Mouse (Mus musculus): ENCODE results near the gene Klf4. TPM values are rescaled to one million over a fixed set of nuclear protein-coding genes. Genes with fewer than 3 reads are reported as not detected.

Gene Klf4
- total RNA-seq, 2 experiments from 2014 or later, result 12.8 to 13.5 TPM

DNA sequence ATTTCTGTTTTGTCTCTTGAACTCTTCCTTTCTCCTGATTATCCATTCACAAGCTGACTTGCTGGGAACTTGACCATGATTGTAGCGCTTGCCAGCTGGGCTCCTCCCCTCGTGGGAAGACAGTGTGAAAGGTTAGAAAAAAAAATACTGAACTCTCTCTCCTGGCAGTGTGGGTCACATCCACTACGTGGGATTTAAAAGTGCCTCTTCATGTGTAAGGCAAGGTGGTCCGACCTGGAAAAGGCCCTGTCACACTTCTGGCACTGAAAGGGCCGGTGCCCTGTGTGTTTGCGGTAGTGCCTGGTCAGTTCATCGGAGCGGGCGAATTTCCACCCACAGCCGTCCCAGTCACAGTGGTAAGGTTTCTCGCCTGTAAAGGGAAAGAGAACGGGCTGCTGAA lies 4.3 kb downstream of the Klf4 start:
- intact Hi-C loops (cut with DNase I), result no loop called here
- no peak for DNase-seq

DNA sequence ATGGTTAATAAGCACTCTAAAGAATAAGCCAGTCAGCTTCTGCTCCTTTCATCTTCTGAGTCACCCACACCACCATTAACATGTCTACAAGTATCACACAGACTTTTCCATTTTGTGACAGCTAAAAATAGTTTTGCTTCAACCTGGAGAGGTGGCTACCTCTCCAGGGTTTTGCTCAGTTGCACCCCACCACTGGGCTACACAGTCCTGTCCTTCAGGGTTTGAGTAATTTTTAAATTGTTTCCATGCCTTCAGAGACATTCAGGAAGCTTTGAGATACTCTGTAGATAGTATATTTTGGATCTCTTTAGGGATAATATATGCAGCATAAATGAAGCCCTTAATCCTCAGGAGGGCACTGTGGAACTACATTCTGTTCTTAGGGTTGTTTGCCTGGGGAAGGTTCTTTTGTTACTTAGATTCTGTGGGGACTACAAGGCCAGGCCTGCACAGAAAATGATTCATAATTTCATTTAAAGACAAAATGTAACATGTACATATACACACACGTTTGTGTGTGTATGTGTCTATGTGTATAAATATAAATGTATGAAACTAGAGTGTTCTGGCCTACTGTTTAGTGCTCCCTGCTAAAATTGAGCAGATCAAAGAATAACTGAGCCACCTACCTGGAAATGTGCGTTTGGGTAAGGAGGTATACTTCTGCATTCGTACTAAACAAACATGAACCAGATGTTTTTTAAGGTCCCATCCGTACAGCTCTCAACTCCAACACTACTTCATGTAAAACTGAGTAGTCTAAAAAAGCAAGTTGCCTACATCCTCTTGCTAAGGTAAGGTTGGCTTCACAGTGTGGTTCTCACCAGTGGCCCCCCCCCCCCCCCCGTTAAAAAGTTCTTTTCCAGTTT lies 5.8 kb downstream of the Klf4 start:
- no peak for DNase-seq
- intact Hi-C loops (cut with DNase I), result no loop called here

DNA sequence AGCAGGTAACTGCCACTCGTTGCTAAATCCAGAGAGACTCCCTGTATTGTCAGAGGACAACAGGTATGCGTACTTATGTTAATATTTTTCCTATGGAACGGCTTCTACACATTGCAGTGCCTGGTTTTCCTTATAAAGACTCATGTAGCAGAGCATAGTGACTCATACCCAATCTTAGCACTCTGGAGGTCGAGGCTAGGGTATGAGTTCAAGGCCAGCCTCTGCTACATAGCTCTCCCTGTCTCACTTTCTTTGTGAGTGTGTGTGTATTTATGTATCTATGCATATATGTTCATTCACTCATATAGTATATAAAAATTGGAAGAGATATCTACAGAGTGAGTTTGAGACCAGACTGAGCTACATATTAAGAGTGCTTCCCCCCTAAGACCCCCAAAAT lies 8.3 kb downstream of the Klf4 start:
- no peak for DNase-seq

DNA sequence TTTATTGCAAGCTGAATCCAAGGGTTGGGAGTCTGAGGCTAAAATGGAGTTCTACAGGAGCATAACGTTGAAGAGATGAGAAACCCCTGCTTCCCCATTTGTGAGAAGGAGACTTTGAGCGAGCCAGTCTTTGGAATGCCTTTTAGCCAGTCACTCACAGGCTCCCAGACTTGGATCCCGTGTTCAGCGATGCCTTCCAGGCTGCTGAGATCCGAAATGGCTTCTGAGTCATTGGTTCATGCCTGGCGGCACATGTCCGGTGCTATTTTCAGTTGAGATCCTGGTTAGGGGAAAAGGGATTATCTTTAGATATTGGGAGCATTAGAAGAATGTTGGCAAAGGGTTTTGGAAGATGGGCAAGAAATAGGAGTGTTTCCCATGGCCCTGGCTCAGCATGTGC lies 14.8 kb downstream of the Klf4 start:
- intact Hi-C loops (cut with DNase I), result loop anchor here (5.0 kb wide), 1 partner anchor 705 kb away; no protein-coding TSS in a partner anchor
- DNase-seq, result no peak

More for the DNA sequence above, 8.3 kb downstream of the Klf4 start:
- intact Hi-C loops (cut with DNase I), result no loop called here

DNA sequence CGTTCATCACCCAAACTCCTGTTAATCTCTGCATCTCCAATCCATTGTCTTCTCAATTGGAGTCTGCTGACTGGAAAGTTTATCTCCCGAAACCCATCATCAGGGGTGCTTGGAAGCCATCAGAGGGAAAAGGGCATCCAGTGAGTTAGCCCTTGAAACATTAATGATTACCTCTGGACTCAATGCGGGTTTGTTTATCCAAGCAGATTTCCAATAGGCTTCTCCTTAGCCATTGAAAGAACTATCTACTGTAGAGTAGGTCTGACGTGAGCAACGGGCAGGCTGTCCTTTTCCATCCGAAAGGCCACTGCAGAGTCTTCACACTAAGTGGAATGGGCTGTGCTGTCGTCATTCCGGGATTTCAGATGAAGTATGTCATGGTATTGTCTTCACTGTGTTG lies 16.2 kb downstream of the Klf4 start:
- DNase-seq, result no peak
- intact Hi-C loops (cut with DNase I), result loop anchor here (5.0 kb wide), 1 partner anchor 706 kb away; no protein-coding TSS in a partner anchor

DNA sequence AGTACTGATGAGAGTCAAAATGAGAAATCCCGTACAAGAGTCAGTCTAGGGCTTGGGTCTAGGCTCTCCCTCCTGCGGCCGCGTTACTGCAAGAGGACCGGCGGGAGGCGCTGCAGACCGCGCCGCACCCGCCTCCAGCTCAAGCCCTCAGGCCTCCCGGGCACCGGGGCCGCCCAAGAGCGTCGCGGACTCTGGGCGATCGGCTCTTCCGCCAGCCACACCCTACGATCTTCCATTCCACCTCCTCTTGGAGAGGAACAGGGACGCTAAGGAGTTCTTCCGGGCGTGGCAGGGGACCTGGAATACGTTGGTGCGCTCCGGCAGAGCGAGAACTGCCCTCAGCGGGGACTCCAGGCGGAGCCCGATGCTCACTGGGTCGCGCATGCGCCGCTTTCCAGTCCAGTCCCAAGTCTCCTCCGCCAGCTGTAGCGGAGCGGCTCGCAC lies 17.5 kb downstream of the Klf4 start:
- intact Hi-C loops (cut with DNase I), result loop anchor here (2.0 to 5.0 kb wide), 4 partner anchors 708 to 1170 kb away; no protein-coding TSS in a partner anchor
- DNase-seq, result peak; percentile 72 to 78

DNA sequence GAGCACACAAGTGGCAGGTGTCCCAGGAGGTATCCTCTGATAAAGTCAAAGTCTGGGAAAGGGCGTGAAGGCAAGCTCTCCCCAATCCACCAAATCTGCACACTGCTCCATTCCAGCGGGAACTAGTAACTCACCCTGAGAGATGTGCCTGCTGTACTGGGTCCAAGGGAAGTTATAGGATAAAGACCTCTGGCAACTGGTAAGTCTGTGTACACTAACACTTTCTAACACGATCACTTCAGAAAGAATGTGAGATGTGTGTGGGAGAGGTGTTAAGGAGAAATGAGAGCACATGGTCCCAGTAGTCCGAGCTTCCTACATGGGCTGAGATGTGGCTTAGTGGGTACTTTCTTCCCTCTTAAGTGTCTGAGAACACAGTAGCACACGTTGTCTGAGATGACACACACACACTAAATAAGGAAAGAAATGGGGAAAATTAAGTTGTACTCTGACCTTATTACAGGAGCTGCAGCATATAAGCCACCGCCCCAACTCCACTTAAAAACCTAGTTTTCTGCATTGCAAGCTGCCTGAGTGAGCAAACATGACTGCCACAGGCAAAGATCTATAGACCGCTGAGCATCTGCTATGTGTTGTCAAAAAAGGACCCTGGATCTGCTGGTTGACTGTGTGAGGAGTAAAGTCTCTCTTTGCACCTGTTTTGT lies 18.5 kb downstream of the Klf4 start:
- DNase-seq, result no peak
- intact Hi-C loops (cut with DNase I), result loop anchor here (2.0 to 5.0 kb wide), 3 partner anchors 849 to 1171 kb away; no protein-coding TSS in a partner anchor

DNA sequence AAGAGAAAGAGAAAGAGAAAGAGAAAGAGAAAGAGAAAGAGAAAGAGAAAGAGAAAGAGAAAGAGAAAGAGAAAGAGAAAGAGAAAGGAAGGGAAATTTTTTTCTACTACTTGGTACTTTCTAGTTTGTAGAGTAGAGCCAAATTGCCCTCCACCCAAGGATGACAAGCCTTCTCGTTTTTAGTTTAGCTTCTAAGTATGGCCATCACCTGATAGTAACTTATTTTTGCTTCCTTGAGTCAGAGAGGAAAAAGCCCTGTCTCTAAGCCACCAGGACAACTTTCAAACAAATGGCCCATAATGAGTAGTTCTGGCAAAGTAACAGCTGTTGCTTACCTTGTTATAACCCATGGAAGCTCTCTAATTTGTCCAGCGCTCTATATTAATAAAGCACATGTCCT lies 20.9 kb downstream of the Klf4 start:
- DNase-seq, result no peak
- intact Hi-C loops (cut with DNase I), result loop anchor here (5.0 kb wide), 1 partner anchor 851 kb away; no protein-coding TSS in a partner anchor

DNA sequence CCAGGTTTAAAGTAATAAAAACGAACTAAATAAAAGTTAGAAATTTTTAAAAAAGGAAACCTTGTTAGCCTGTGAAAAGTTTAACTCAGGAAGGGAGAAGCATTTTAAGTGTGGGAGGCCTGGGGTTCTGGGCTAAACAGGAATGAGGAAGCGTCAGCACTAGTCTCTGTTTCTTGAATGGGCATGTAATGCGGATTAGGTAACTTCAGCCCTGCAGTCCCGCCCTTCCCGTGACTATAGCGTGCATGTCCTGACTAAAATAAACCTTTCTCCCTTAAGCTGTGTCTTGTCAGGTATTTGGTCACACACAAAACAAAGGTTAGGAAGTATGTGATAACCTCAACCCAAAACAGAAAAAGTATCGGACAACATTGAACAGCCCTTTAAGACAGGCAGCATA lies 23.6 kb downstream of the Klf4 start:
- no peak for DNase-seq
- intact Hi-C loops (cut with DNase I), result no loop called here

DNA sequence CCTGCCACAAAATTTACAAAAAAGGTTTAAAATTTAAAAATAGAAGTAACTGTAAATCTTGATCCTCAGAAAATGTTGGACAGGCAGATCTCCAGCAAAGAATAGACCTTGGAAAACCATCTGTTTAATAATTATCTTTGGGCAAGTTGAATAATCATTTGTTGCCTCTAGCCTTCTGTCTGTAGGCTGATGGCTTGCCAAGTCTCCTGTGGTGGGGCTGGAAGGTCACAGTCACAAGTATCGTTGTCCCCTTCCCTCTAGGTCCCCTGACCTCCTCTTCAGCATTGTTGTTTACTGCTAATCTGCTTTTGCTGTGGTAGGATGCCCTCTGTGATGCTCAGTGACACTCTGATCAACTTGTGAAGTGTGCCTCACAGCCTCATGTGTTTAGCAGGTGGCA lies 33.6 kb downstream of the Klf4 start:
- DNase-seq, result no peak

DNA sequence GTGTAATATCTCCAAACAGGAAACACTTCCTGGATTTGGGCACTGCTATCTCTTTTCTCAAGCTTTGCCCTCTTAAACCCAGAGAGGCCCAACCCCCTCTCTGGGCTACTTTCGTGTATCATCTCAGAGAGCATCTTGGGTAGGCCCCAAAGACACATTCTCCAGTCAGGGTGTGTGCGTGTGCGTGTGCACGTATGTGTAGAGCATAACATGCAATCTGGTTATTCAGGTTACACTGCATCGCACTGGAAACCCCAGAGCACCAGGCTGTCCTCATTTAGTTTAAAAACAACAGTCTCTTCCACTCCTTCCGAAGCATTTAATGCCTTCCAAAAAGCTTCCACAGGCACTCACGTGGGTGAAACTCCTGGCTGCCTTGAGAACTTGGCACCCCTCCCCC lies 35.9 kb downstream of the Klf4 start:
- DNase-seq, result no peak
- intact Hi-C loops (cut with DNase I), result no loop called here

More for the DNA sequence above, 33.6 kb downstream of the Klf4 start:
- intact Hi-C loops (cut with DNase I), result no loop called here

DNA sequence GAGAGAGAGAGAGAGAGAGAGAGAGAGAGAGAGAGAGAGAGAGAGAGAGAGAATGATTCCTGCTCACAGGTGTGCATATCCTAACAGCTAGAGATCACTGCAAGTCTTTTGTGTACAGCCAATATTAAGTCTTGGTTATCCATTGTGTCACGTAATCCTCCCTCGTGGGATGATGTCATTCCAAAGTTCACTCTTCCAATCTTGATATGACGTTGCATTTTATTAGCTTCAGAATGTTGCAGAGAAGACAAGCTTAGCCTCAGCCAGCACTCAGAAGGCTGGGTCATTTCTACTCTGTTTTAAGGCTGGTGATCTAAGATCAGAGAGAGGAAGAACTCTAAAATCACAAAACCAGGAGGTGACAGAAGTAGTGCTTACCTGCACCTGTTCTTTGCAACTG lies 39.0 kb downstream of the Klf4 start:
- no peak for DNase-seq
- intact Hi-C loops (cut with DNase I), result no loop called here

DNA sequence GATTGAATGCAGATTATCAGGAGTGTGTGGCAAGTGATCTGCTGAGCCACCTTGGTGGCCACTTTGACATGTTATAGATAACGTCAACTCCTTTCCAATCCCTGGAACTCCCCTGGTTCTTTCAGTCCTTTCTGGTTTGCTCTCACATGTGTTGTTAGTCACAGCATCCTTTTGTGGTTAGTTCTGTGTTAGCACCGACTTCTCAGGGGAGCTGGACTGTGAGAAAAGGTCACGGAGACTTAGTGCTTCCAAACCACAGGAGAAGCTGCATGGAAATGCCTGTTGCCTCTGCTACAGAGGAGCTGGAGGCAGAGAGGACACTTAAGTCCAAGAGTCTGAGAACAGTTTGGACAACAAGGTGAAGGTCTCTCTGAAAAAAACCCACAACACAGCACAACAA lies 42.9 kb downstream of the Klf4 start:
- DNase-seq, result no peak
- intact Hi-C loops (cut with DNase I), result no loop called here

DNA sequence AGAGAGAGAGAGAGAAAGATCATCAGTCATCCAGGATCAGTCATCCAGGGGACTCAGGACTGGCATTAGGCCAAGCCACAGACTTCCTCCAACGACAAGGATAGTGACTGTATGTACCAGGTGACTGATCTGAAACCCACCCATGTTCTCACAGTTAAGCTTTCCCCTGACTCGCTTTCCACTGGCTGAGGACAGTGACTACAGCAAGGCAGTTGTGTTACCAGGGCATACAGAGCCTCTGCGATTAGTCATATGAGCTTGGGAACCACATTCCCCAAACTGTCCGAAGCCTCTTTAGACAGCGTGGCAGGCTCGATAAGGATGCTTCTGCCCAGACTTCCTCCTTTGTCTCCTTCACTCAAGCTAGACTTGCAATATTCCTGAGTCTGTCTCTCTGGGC lies 43.7 kb downstream of the Klf4 start:
- no peak for DNase-seq
- intact Hi-C loops (cut with DNase I), result no loop called here

DNA sequence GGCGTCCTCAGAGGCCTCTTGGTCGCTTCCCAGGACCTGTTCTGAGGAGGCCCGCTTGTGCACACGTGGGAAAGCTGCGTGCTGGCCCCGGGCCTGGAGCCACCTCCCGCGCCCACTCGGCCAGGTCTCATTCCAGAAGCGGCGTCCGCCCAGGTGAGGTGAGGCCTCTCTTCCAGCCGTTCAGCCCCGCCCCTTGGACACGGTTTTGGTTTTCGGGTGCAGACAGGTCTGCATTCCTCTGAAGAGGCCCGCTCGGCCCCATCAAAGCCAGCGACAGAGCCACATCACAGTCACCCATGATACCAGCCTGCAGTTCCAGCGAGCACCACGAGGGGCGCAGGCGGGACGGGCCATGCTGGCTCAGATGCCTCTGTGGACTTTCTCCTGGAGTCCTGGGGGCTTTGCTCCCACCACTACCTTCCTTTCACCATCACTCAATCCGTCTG lies 51.9 kb downstream of the Klf4 start:
- intact Hi-C loops (cut with DNase I), result no loop called here
- DNase-seq, result peak; percentile 55 to 70

DNA sequence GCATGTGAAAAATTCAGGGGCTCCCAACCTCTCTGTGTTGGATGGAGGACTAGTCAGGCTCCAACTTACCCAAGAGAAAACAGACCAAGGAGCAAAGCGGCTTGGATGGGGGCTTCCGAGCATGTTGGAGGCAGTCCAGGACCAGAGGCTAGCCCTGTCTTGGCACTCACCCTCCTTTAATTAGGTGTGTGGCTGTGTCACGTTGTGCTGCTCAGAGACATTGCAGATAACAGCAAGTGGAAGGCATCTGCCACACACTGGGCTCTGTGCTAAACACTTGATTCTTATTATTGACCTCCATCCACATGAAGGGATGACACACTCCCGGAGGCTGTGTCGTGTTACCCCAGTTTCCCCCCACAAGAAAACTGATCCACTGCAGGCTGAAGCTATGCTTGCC lies 53.9 kb downstream of the Klf4 start:
- no peak for DNase-seq
- intact Hi-C loops (cut with DNase I), result no loop called here

DNA sequence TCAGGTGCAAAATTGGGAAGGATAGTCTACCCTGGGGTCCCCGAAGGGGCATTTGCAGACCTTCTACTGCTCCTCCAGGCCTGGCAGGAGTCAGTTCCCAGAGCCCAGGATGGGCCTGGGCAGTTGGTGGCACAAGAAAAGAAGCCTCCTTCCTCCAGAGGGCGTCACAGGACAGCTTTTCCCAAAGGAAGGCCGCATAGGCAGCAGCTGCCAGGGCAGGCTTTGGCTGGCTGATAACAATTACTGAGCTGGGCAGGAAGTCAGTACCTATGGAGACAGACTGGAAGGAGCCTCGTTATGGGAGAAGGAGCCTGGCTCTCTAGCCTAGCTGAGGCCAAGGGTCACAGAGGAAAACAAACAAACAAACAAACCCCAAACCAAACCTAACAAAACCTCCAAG lies 54.3 kb downstream of the Klf4 start:
- intact Hi-C loops (cut with DNase I), result no loop called here
- DNase-seq, result no peak

DNA sequence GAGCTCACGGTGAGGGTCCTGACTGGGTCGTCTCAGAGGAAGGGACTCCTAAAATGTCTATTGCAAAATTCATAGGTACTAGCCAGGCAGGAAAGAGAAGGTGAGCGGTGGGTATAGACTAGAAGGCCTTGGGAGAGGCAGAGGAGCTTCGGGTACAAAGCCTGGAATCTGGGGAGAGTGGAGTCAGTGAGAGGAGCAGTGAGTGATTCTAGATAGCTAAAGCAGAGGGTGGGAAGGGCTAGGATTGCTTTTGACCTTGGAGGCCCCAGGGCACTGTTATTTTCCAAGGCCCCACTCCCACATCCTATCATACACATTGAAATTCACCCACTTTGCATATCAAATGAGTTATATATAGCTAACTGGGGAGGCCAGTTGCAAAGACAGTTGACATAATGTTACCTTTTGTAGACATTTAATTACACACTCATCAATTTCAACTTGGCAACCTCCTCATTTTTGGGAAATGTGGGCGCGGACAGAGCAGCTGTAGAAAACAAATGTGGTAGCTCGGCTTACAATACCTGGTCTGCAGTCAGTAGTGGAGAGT lies 55.0 kb downstream of the Klf4 start:
- intact Hi-C loops (cut with DNase I), result no loop called here
- no peak for DNase-seq
